Mouse (Mus musculus) cerebellum, adult 18-20 months (tissue): ENCODE results near the gene Enah.

Source experiments
- DNase-seq, 2 experiments: peaks; one replicate each; pipeline ENCODE4 v3.0.0; 2021

Enah gene

GRCm38 (mm10) chr1:181873086-181873920, 146.5 kb downstream of the Enah start:
- DNase-seq = no peak

GRCm38 (mm10) chr1:181872639-181873038, 147.2 kb downstream of the Enah start:
- no peak for DNase-seq

- DNase-seq = no peak
Observed at GRCm38 (mm10) chr1:181866429-181867280, 153.1 kb downstream of the Enah start.

GRCm38 (mm10) chr1:181865863-181866216, 153.9 kb downstream of the Enah start:
- DNase-seq = no peak

- DNase-seq = no peak
Observed at GRCm38 (mm10) chr1:181864971-181865862, 154.6 kb downstream of the Enah start.

GRCm38 (mm10) chr1:181863431-181863830, 156.4 kb downstream of the Enah start:
- DNase-seq = no peak

GRCm38 (mm10) chr1:181862676-181863374, 157.0 kb downstream of the Enah start:
- no peak for DNase-seq

- DNase-seq = no peak
Observed at GRCm38 (mm10) chr1:181861181-181861902, 158.4 kb downstream of the Enah start.

- DNase-seq = no peak
Observed at GRCm38 (mm10) chr1:181860659-181861058, 159.1 kb downstream of the Enah start.

GRCm38 (mm10) chr1:181856329-181856728, 163.5 kb downstream of the Enah start:
- no peak for DNase-seq

- no peak for DNase-seq
Observed at GRCm38 (mm10) chr1:181854829-181855228, 165.0 kb downstream of the Enah start.

GRCm38 (mm10) chr1:181853081-181853736, 166.6 kb downstream of the Enah start:
- no peak for DNase-seq

GRCm38 (mm10) chr1:181852466-181852865, 167.3 kb downstream of the Enah start:
- DNase-seq = no peak

- DNase-seq = peak in 1 of 2 experiments; percentile 32
Observed at GRCm38 (mm10) chr1:181851521-181852310, 168.1 kb downstream of the Enah start.

GRCm38 (mm10) chr1:181850441-181850840, 169.3 kb downstream of the Enah start:
- no peak for DNase-seq

- DNase-seq = no peak
Observed at GRCm38 (mm10) chr1:181848210-181848609, 171.6 kb downstream of the Enah start.

GRCm38 (mm10) chr1:181847396-181847795, 172.4 kb downstream of the Enah start:
- no peak for DNase-seq
